Mouse (Mus musculus) kidney, adult 2 months (tissue): ENCODE data around the gene Tmbim1.

Experiments
- CTCF ChIP-seq: fragments of 200-500 bp; conservative IDR thresholded peaks from 2 replicates; pipeline ENCODE4 v1.5.1; 2011; ENCODE audit warnings: low read depth, mild to moderate bottlenecking, control low read depth, low read length, moderate library complexity, mixed read lengths; ENCODE audit not compliant: insufficient read depth, insufficient read length
- POLR2A ChIP-seq: fragments of 200-500 bp; IDR thresholded peaks from one replicate; pipeline ENCODE4 v1.6.1; 2011; ENCODE audit warnings: low read depth, low read length, control low read depth

GRCm38 (mm10) chr1:74342308-74342707, 36.9 kb upstream of the Tmbim1 start:
- TF ChIP-seq CTCF: no peak
- no peak for TF ChIP-seq POLR2A
